Mouse (Mus musculus) lung, postnatal 36 days (tissue): ENCODE results near the gene Ciita.

Source experiments
- DNase-seq: peaks from one replicate; pipeline ENCODE4 v3.0.0; 2022; ENCODE audit warnings: mixed read lengths

Ciita gene

DNA sequence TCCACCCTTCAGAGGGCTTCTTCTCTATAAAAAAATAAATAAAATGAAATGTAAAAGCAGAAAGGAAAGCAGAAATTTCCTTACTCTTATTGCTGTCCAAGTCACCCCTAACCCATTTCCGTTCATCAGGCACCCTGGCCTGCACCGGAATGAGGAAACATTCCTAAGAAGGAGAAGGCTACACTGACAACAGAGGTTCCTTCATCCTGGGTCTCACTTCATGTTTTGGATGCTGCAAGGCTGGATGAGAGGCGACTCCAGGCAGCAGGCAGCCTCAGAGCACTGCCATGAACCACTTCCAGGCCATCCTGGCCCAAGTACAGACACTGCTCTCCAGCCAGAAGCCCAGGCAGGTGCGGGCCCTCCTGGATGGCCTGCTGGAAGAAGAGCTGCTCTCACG, at the start of gene Ciita:
Ciita (plus strand) TSS at position 203 of the 400 bp plus-strand sequence.
- no peak for DNase-seq

DNA sequence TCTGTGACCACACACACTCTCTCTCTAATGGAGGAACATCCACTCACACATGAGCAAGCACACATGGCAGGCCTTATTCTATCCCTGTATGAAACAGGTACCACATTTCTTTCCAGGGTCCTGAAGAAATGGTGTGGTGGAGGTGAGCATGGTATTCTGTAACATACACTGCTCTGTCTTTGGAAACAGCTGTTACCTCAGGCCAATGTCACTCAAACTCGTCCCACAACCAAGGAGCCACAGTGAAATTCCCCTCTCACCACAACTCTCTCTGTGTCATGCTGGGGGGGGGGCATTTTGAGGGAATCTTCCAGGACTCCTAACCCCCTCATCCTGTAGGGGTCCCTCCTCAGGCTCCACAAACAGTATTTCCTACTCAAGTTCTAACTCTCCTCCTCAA, 47.9 kb upstream of the Ciita start:
- no peak for DNase-seq

DNA sequence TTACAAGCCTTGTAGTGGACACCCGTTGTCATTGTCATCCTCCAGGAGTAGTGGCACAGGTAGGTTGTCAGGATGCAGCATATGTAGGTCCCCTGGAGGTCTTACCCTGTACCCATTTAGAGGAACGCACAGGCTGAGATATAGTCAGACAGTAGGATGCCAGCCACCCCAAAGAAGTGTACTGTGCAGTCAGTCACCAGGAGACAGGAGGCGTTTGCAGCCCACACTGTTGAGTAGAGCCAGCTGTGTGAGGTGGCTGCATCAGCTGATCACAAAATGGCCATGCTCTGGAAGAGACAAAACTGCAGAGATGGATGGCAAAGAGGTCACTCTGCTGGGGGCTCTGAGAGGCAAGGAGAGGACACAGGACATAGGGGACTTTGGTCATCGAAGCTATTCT, 47.5 kb upstream of the Ciita start:
- no peak for DNase-seq

DNA sequence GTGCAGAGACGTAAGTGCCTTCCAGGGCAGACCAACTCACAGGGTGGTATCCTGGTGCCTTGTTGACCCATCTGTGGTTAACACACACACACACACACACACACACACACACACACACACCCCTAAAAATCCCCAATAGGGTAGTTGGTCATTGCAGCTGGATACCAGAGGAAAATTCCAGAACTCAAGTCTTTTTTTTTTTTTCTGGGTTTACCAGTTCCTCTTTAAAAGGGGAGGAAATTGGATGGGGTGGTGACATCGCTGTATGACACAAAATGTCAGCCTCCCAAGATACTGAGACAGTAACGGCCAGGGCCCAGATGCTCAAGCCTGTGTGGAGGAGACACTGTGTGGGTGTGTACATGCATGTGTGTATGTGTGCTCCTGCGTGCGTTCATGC, 46.5 kb upstream of the Ciita start:
- DNase-seq, result no peak

DNA sequence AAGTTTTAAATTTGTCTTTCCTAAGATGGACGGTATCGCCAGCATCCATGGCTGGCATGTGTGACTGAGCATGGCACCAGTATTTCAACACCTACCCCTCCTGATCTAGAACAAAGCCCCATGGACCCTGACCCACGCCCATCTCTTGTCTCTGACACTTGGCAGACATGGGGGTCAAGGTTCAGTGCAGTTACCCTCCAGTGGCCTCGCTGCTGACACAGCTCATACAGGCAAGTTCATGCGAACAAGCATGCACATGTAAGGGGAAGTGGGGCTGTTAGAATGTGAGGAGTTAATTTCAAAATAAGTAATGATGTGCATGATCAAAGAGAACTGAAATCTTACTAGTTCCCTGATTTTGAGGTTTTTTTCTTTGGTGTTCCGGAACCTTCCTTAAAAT, 43.7 kb upstream of the Ciita start:
- DNase-seq, result no peak

DNA sequence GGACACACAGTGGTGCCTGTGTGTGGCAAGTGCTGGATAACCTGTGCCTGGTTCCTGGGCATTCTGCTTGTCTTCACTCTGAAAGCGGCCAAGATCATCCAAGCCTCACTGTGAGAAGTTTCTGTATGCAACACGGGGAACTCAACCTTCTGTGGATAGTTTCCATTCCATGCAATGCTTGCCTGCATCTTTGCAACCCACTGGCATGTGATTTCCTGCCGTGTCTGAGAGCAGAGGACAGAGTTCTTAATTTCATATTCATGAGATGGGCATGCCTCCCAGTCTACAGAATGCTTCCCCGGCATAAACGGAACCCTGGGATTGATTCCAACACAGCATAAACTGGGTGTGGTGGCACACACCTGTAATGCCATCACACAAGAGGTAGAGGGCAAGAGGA, 41.8 kb upstream of the Ciita start:
- DNase-seq, result no peak

DNA sequence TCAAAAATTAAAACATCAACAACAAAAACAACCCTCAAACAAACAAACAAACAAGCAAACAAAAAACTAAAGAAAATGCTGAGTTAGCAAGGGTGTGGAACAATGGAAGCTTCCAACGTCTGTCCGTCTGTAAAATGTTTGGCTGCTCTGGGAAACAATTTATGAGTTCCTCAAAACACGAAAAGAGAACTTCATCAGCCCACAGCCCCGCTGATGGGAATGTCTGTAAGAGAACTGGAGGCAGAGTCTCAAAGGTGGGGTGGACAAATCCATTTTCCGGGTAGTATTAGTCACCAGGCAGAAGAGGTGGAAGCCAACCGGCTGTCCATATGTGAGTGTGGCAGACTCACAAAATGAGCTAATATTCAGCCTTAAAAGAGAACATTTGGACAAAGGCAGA, 38.5 kb upstream of the Ciita start:
- DNase-seq, result peak; percentile 21

DNA sequence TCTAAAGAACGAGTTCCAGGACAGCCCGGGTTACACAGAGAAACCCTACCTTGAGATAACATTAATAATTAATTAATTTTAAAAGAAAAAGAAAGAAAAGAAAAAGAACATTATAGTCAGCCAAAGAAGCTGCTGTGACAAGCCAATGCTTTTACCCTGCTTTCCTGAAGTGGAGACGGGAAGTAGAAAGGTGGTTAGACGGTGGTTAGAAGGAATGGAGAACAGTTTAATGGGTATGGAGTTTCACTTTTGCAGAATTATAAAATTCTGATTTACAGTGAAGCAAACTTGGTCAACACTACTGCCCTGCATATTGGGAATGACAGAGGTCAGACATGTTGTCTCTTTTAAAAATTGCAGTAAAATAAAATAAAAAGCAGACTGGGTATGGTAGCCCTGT, 38.1 kb upstream of the Ciita start:
- DNase-seq, result no peak

DNA sequence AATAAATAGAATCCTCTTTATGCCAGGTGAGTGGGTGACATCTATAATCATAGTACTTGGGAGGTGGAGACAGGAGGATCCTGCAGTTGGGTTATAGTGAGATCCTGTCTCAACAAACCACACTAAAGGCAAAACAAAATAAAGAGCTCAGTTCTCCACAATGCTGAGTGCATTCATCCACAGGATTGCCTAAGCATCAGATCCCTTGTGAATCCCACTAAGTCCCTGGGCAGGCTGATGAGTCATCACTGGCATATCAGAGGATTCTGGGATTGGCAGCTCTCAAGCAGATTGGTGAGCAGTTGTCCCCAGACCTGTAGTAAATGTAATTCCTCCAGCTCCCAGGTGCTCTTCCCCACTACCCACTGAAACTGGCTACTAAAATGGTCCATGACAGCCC, 36.1 kb upstream of the Ciita start:
- no peak for DNase-seq

DNA sequence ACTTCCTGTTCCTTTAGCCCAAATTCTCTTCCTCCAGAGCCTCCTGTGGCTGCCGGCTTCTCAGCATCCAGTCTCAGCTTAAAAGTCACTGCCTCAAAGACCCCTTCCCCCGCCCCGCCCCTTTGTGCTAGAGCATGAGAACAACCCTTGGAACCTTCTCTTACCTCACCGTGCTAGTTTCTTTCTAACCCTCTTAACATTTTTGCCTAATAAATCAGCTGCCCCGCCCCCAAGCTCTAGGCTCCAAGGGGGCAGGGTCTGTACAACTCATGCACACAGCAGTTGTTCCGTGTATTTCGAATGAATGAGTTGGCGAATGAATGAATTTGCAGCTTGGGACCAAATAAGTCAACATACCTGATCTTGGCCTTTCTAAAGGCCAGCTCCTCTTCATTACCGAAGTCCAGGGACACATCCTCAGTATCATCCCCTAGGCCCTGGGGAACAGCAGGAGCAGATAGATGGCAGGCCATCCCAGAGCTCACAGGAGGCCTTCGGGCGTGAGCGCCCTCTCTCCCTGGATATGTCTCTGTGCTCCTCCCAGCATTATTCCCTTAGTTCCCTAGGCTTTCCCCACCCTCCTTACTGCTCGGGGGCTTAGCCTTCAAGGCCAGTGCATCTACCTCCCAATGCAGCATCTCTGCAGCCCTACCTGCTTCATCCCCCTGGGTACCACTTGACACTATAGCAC, 33.1 kb upstream of the Ciita start:
- no peak for DNase-seq

DNA sequence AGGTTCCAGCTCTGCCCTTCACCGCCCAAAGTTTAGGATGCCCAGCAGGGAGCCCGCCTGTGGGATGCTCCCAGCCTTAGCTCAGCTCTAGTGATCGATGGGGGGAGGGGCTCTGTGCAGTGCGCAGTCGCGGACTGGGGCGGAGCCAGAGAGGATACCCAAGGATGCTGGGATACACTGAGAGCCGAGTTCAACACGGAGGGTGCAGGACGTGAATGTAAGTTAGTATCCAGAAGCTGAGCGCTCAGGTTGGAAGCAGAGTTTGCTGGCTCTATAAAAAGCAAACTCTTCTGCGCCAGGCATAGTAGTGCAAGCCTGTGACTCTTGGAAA, 32.6 kb upstream of the Ciita start, which contains the start of gene Tvp23a:
Tvp23a (minus strand) TSS at position 99 of the 331 bp plus-strand sequence.
- peak; percentile 50 for DNase-seq

DNA sequence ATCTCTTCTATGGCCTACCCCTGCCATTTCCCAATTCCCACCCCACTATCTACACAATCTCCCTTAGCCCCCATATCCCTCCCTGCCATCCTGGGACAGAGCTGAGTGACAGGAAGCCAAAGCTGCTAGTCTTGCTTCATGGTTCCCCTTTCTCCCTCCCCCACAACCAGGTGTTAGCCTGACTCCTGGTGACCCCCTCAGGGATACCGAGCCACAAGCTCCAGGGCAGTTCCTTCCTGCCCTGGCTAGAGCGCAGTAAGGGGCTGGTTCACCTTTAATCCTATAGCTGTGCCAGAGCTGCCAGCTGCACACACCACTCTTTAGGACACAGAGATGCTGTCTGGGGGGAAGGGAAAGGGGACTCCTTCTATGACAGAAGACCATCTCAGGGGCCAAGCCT, 32.1 kb upstream of the Ciita start:
- no peak for DNase-seq

DNA sequence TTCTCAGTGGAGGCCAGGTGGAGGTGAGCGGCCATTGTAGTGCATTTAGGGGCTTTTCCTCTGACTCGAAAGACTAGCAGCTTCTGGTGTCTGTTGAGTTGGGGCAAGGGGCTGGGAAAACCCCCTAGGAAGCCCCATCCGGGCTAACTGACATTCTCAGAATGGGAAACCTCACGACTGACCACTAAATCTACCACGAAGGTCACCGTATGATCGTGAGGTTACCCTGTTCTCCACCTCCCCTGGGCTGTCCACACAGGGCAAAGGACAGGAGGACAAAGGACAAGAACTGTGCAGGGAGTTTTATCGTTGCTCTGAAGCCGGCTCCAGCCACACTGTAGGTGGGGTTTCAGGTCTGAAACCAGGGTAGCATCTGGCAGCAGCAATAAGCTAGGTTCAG, 30.9 kb upstream of the Ciita start:
- no peak for DNase-seq

DNA sequence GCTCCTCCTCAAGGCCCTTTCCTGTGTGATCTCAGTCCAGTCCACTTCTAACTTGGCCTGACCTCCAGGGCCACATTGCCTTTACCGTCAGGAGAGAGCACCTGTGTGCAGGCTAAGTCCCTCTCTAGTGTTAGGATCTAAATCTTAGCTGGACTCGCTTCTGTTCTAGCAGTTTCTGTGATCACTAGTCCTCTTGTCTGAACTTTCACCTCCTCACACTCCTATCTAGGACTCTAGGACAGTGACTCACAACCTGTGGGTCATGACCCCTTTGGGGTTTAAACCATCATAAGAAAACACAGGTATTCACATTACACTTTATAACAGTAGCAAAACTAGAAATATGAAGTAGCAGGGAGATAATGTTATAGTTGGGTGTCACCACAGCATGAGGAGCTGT, 28.0 kb upstream of the Ciita start:
- DNase-seq, result no peak

DNA sequence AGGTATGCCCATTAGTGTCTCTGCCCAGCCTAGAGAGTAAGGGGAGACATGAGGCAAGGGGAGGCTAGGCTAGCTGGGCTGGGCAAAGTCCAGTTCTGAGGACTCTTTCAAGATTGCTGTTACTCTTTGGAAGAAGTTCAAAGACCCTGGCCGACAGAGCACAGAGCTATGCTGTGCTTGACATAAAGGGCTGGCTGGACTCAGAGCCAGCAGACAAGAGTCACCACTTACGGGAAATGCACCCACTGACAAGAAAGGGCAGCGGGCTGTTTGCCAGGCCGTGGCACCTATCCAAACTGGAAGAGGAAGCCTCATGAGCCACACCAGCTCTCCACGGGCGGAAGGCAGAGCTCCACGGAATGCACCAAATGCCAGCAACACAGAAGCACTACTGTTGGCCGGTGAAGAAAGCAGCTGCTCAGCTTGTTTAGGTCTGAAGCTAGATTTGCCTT, 27.4 kb upstream of the Ciita start:
- DNase-seq, result peak; percentile 97

DNA sequence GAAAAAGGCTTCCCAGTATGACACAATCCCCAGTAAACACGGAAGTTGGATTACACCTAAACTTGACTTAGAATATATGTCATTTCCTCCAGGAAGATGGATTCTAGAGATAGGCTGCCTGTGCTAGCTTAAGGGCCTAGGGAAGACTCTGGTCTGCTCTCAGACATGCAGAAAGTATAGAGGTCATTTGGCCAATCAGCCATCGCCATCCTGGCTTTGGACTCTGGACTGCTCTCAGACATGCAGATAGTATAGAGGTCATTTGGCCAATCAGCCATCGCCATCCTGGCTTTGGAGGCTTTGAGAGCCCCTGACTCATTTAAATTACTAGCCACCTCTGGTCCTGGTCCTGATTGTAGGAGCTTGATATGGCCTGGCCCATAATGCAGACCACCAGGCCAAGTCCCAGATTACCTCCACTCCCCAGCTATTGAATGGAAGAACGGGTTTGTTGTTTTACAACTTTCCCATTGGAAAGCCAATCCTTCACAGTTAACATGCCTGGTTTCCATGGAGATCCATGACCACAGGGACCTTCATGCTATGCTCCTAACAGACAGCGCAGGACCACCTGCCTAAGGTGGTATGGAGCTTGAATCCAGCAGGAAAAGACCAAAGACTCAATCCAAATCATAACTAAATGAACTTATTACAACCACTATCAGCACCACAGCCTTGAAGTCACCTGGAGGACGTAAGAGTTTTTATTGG, 25.8 kb upstream of the Ciita start:
- DNase-seq, result no peak

DNA sequence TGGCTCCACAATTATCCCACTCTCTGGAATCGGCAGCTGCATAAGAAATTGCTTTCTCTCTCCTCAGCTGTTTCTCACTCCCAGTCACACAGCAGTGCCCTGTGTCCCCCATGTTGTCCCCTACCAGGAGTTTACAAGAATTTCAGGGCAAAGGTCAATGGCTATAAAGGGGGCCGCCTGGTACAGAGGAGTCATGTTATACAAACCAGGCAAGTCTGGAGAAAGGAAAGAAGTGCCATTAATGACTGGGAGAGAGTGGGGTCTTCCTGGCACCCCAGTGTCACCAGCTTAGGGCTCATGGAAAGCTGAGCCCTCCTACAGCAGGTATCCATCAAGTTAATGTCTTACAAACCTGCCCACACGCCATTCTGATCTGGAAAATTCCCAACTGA, 25.3 kb upstream of the Ciita start:
- no peak for DNase-seq

DNA sequence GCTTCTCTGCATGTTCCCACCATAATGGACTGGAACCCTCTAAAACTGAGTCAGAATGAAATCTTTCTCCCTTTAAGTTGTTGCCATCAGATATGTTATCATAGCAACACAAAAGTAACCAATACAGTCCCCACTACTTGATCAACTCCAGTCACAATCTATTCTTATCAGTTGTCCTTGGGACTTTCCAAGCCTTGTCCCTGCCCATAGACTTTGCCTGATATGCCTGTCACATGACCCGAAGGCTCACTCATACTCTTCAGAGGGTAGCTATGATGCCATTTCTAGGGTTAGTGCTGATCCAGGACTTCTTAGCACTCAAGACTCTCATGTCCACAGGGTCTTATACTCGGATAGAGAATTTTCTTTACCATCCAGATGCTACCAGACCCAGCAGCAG, 19.7 kb upstream of the Ciita start:
- no peak for DNase-seq

DNA sequence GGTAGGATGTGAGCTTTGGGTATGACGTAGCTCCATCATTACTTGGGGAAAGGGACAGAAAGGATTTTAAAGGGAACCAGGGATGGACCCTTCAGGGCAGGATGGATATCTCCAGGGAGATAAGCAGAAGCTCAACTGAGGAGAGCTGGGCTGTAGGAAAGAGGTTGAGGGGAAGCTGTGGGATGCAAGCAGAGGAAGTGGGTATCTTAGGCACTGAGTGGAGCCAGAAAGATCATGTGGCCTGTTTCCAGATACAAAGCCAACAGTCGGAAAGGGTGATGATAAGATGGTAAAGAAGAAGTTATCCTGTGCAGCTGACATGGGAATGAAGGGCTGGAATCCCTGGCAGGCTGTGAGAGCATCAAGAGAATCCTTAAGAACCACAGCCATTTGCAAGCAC, 18.7 kb upstream of the Ciita start:
- DNase-seq, result no peak

DNA sequence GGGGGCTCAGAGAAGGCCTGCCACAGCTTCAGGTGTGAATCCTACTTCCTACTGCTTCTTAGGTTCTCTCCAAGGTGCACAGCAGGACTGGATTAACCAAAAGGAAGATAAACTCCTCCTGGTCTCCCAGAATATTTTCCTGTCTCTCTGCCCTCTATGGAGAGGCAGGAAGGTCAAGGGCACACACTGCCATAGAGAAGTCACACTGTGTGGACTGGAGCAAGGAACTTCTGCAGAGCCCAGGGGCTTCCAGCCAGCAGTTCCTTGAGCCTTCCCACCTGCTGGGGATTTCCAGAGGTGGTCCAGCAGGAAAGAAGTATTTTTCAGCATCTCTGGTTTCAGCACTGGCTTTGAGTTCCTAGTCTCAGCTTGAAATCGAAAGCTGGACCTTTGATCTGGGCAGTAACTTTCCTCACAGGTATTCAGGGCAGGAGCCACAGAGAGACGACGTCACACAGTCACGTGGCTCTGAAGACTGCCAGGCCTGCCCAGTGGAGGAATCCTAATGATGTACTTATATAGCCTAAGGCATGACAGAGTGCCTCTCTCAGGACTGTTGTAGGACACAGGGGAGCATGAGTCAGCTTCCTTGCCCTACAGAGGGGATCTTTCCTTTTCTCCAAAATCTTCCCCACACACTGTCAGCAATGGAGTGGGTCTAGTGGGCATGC, 14.7 kb upstream of the Ciita start:
- DNase-seq, result peak; percentile 65

DNA sequence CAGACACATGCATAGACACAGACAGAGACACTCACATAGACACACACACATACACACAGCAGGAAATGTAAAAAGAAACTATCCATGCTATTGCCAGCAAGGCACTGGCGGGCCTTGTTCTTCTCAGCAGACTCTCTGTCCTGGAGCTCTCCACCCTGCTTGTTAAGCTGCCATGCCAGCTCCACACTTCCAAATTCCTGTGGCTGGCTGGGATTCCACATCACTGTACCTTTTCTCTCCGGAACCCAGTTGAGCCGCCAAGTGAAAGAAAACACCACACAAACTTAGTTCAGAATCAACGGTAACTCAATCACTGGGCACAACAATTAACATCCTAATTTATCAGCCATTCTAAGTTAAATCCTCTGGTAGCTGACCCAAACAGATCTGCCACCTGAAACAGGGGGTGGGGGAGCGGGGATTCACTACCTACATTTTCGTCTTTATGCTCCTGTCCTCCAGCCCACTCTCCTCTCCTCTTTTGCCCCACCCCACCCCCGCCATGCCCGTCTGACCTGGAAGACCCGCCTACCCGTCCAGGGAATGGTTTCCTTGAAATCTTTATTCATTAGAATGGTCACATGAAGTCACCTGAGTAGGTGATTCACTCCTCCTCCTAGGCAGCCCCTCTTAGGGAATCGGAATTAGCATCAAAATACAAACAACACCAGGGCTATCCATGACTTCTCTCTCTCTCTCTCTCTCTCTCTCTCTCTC, 12.3 kb upstream of the Ciita start:
- DNase-seq, result peak; percentile 42

DNA sequence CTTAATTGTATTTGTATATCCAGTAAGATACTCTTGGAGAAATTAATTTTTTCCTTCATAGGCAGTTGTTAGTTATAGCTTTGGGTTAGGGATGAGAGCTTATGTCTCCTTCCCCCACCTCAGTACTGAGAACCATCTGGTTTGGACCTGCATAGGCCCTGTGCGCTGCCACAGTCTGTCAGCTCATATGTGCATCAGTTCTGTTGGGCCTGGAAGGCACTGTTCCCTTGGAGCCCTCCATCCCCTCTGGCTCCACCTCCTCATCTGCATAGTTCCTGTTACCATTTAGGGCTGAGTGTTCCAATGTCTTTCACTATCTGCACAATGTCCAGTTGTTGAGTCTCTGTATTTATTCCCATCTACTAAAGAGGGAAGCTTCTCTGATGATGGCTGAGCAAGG, 11.7 kb upstream of the Ciita start:
- no peak for DNase-seq

DNA sequence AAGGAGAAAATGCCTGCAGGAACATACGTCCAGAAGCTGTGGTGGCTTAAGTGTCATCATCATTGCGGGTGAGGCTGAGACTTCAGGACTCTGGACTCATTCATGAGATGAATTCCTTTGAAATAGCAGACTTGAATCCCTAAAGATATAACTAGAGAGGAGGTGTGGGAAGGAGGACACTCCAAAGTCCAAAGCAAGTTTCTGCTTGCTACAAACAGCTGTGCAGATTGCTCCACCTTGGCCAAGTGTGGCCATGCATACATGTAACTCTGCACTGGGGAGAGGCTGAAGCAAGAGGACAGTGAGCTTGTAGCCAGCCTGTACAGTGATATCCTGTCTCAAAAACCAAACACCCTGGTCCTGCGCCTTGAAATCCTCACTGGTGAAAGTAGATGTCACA, 7.9 kb upstream of the Ciita start:
- no peak for DNase-seq

DNA sequence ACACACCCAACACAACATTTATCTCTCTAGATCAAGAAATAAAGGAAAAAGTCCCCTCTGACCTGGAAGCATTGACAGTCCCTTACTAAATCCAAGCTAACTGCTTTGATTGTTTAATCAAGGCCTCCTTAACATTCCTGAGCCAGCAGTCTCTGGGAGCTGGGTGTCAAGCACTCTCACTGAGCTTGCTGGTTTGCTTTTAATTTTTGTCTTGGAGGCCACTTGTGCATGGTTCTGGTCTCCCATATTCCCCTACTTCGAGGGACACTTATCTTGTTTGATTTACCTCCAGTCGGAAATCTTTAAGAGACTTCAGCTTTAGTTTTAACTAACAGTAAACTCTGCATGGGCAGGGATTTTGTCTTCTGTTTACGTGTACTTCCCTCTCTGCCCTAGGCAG, 4.9 kb upstream of the Ciita start:
- peak; percentile 76 for DNase-seq
